Mouse (Mus musculus): Measurements from ENCODE around the gene Cdc42. TPM values are rescaled to one million over a fixed set of nuclear protein-coding genes. Genes with fewer than 3 reads are reported as not detected.

Gene Cdc42
- total RNA-seq, 2 experiments from 2014 or later: 276 to 285 TPM

- no peak for DNase-seq
These were observed 14.3 kb upstream of the Cdc42 start for GRCm38 (mm10) chr4:137371596-137372523.

GRCm38 (mm10) chr4:137369954-137370750, 12.6 kb upstream of the Cdc42 start:
- peak; percentile 62 for DNase-seq

GRCm38 (mm10) chr4:137368198-137368597, 10.7 kb upstream of the Cdc42 start:
- no peak for DNase-seq

GRCm38 (mm10) chr4:137367275-137368088, 10.0 kb upstream of the Cdc42 start:
- DNase-seq: peak; percentile 40

GRCm38 (mm10) chr4:137366097-137366496, 8.6 kb upstream of the Cdc42 start:
- DNase-seq: no peak

- DNase-seq: no peak
These were observed 8.0 kb upstream of the Cdc42 start for GRCm38 (mm10) chr4:137365356-137366062.

- DNase-seq: no peak
These were observed 7.3 kb upstream of the Cdc42 start for GRCm38 (mm10) chr4:137364826-137365225.

GRCm38 (mm10) chr4:137360996-137361395, 3.5 kb upstream of the Cdc42 start:
- DNase-seq: no peak

- DNase-seq: peak; percentile 20
These were observed 927 bp upstream of the Cdc42 start for GRCm38 (mm10) chr4:137358291-137359002.

GRCm38 (mm10) chr4:137356674-137357510, 628 bp downstream of the Cdc42 start:
- peak; percentile 80 for DNase-seq

GRCm38 (mm10) chr4:137350627-137351026, 6.9 kb downstream of the Cdc42 start:
- no peak for DNase-seq

- no peak for DNase-seq
These were observed 11.7 kb downstream of the Cdc42 start for GRCm38 (mm10) chr4:137345790-137346189.

GRCm38 (mm10) chr4:137345112-137345511, 12.4 kb downstream of the Cdc42 start:
- DNase-seq: no peak

- no peak for DNase-seq
These were observed 14.7 kb downstream of the Cdc42 start for GRCm38 (mm10) chr4:137342816-137343215.

GRCm38 (mm10) chr4:137339415-137339814, 18.1 kb downstream of the Cdc42 start:
- DNase-seq: no peak

GRCm38 (mm10) chr4:137336468-137336867, 21.1 kb downstream of the Cdc42 start:
- DNase-seq: no peak

- no peak for DNase-seq
These were observed 25.5 kb downstream of the Cdc42 start for GRCm38 (mm10) chr4:137332051-137332450.

GRCm38 (mm10) chr4:137326494-137326893, 31.0 kb downstream of the Cdc42 start:
- DNase-seq: no peak

- no peak for DNase-seq
These were observed 32.6 kb downstream of the Cdc42 start for GRCm38 (mm10) chr4:137324926-137325325.

Measured in heart, postnatal 4 days (tissue).